Mouse (Mus musculus) liver, embryonic 14.5 days (tissue): Measurements from ENCODE around the gene Suds3. TPM values are rescaled to one million over a fixed set of nuclear protein-coding genes. Genes with fewer than 3 reads are reported as not detected.

Source experiments
- ATAC-seq: fragments of 200-750 bp; cut with Nextera tagmentation; 2 replicates; pipeline ENCODE4 v1.8.0; 2017; ENCODE audit warnings: moderate number of reproducible peaks, mild to moderate bottlenecking, moderate library complexity; ENCODE audit not compliant: insufficient read depth
- DNase-seq, 3 experiments: peaks; one replicate each; pipeline ENCODE4 v3.0.0-alpha.2; 2012 to 2013; ENCODE audit warnings: low read depth in 3 of 3, low spot score in 3 of 3
- H3K27ac ChIP-seq: fragments of 300-500 bp; sonication (generic); 2 replicates; pipeline ENCODE4 v1.5.1; 2014; ENCODE audit warnings: moderate library complexity, mild to moderate bottlenecking, control low read depth, inconsistent platforms
- H3K27me3 ChIP-seq: fragments of 300-500 bp; sonication (generic); 2 replicates; pipeline ENCODE4 v1.6.1; 2014; ENCODE audit warnings: mild to moderate bottlenecking, low read length, moderate library complexity; ENCODE audit not compliant: control insufficient read depth, insufficient read depth
- H3K36me3 ChIP-seq: fragments of 300-500 bp; sonication (generic); replicated peaks from 2 replicates; pipeline ENCODE4 v1.6.1; 2014; ENCODE audit warnings: low read depth; ENCODE audit not compliant: control insufficient read depth, insufficient read depth
- H3K4me1 ChIP-seq, 2 experiments: fragments of 200-500 bp in 1 of 2; fragments of 300-500 bp in 1 of 2; sonication (generic) in 1 of 2; replicated peaks; 2 replicates each; pipeline ENCODE4 v1.6.1; 2012 to 2014; ENCODE audit warnings: antibody characterized with exemption in 1 of 2, inconsistent platforms in 1 of 2, low read length in 1 of 2; ENCODE audit not compliant: control insufficient read depth in 2 of 2, insufficient read depth in 2 of 2
- H3K4me2 ChIP-seq: fragments of 300-500 bp; sonication (generic); 2 replicates; pipeline ENCODE4 v1.6.1; 2014; ENCODE audit warnings: low read depth, mild to moderate bottlenecking, control low read depth, moderate library complexity
- H3K4me3 ChIP-seq, 2 experiments: fragments of 200-500 bp in 1 of 2; fragments of 300-500 bp in 1 of 2; sonication (generic) in 1 of 2; 2 replicates each; pipeline ENCODE4 v1.5.1; 2012 to 2014; ENCODE audit warnings: low read depth in 2 of 2, low read length in 2 of 2, mild to moderate bottlenecking in 2 of 2, control low read depth in 1 of 2, inconsistent platforms in 1 of 2, moderate library complexity in 1 of 2; ENCODE audit not compliant: insufficient read depth in 1 of 2
- H3K9ac ChIP-seq: fragments of 300-500 bp; sonication (generic); replicated peaks from 2 replicates; pipeline ENCODE4 v1.6.1; 2014; ENCODE audit warnings: mild to moderate bottlenecking, control low read depth, moderate library complexity
- H3K9me3 ChIP-seq: fragments of 300-500 bp; sonication (generic); 2 replicates; pipeline ENCODE4 v1.6.1; 2016; ENCODE audit warnings: low read length, mixed read lengths; ENCODE audit not compliant: control insufficient read depth
- CTCF ChIP-seq: IDR thresholded peaks from 2 replicates; pipeline ENCODE4 v1.5.1; 2016; ENCODE audit warnings: antibody characterized with exemption, low read depth, control low read depth
- EP300 ChIP-seq: IDR thresholded peaks from 2 replicates; pipeline ENCODE4 v1.6.1; 2016; ENCODE audit warnings: antibody characterized with exemption, low read depth
- WGBS: fragments of 180-500 bp; shearing (Covaris S2); extraction: QIAGEN DNeasy Blood & Tissue Kit; methylation state at CpG from one replicate; pipeline ENCODE4 v1.1.7; 2014; ENCODE audit not compliant: insufficient replicate concordance; 5-methylcytosine and 5-hydroxymethylcytosine counted together
- polyA plus RNA-seq, 2 experiments: library from polyadenylated mRNA; depleted of rRNA in 1 of 2; stranded (reverse) in 1 of 2; unstranded in 1 of 2; fragments of >200 nt; fragmentation: Nextera tagmentation in 1 of 2; extraction: Ambion mirVana in 1 of 2; gene quantifications; 2 replicates each; pipeline versions ENCODE4 v1.2.1 to v1.2.3; 2012 to 2014

Suds3 gene
- polyA plus RNA-seq (2012; rRNA removed) (16.2 and 22.7 TPM in 2 replicates), polyA plus RNA-seq (2014; fragmentation: Nextera tagmentation; extraction: Ambion mirVana) (19.7 and 19.8 TPM in 2 replicates)

DNA sequence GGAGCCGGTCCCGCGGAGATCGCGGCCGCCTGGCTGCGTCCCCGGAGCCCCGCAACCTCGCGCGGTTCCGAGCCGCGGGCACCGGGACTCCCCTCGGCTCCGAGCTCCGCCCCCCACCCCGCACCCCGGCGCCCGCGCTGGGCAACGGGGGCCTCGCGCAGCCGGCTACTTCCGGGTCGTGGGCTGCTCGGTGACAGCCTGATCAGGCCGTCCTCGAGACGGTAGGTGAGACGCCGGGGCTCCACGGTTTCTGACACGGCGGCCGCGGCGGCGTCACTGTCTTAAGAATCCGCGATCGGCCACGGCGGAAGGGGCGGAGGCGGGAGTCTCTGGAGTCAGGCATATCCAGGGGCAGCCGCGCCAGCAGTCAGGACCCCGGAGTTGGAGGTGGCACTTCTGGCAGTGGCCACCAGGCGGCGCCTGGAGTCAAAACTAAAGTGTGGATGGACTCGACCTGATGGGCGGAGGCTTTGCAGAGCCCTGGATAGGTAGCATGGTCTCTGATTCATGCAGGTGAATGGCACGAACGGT, at the start of gene Suds3:
Gene Suds3 (minus strand): TSS at position 278 of the 531 bp plus-strand sequence.
- Histone ChIP-seq H3K9ac (peak within 1 kb of the TSS; percentile 92), H3K27me3 (no peaks in the 10 kb centered on the region), H3K4me2 (peak within 1 kb of the TSS; percentile 97), H3K36me3 (peaks cover 12% of the 10 kb centered on the region), H3K4me1 (peaks cover 15 to 19% of the 10 kb centered on the region in 2 experiments), H3K27ac (peak within 1 kb of the TSS; percentile 76), H3K4me3 (peak within 1 kb of the TSS; percentile 95 to 99), H3K9me3 (no peaks in the 10 kb centered on the region)
- peak; percentile 58; the same call in 1 of the 2 replicates for TF ChIP-seq EP300
- peak; percentile 98 for TF ChIP-seq CTCF
- WGBS, result 1% methylated on average over 59 of the region's 59 CpGs
- ATAC-seq (peak; percentile 72), DNase-seq (peak; percentile 76 to 84 (median 76))

DNA sequence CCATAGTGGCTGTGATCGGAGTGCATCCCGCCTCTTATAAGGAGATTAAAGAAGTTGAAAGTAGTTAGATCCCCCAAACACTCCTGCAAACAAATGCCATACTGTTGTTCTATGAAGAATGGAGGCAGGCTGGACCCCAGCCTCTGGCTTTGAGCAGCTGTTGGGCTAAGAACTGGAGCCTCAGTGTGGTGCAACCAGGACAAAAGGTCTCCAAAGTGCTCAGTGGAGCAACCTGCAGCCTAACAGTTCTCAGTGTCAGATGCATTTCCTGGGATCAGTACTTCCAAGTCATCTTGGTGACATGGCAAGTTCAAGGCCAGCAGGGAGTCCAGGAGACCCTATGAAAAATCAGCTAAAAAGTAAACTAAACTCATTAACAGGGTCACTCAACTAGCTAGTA, 49.0 kb upstream of the Suds3 start:
- H3K9ac ChIP-seq, result no peak overlapping the region
- no peak for ATAC-seq
- 87% methylated on average over 2 of the region's 2 CpGs for WGBS
- no peak overlapping the region for H3K4me3 ChIP-seq
- H3K9me3 ChIP-seq, result no peaks in the 10 kb centered on the region
- H3K27ac ChIP-seq, result no peak overlapping the region
- H3K36me3 ChIP-seq, result peaks cover 11% of the 10 kb centered on the region
- DNase-seq, result no peak
- no peak overlapping the region for H3K4me2 ChIP-seq
- peaks cover 0 to 7% of the 10 kb centered on the region in 2 experiments; a peak in 1 of 4 replicates for H3K4me1 ChIP-seq
- no peaks in the 10 kb centered on the region for H3K27me3 ChIP-seq
- TF ChIP-seq CTCF (no peak), EP300 (no peak)

DNA sequence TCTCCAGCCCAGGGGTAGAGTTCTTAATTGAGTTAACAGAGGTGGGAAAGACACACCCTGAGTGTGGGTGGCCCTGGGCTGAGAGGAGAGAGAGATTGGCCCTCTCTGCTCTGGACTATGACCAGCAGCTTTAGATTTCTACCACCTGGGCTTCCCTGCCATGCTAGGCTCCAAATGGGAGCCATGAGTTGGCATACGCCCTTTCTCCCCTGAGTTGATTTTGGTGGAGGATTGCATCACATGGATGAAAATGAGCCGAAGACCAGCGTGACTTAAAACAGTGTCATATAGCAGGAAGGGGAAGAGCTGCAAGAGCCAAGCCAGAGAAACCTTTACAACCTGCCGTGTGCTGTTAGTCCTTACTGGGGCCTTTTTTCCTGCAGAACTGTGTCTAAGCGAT, 48.6 kb upstream of the Suds3 start:
- DNase-seq (no peak), ATAC-seq (no peak)
- Histone ChIP-seq H3K36me3 (peaks cover 12% of the 10 kb centered on the region), H3K27me3 (no peaks in the 10 kb centered on the region), H3K4me2 (no peak overlapping the region), H3K4me3 (no peak overlapping the region), H3K27ac (no peak overlapping the region), H3K9ac (no peak overlapping the region), H3K9me3 (no peaks in the 10 kb centered on the region), H3K4me1 (peaks cover 0 to 9% of the 10 kb centered on the region in 2 experiments; a peak in 1 of 4 replicates)
- 70% methylated on average over 5 of the region's 5 CpGs for WGBS
- no peak for TF ChIP-seq CTCF
- no peak for TF ChIP-seq EP300

DNA sequence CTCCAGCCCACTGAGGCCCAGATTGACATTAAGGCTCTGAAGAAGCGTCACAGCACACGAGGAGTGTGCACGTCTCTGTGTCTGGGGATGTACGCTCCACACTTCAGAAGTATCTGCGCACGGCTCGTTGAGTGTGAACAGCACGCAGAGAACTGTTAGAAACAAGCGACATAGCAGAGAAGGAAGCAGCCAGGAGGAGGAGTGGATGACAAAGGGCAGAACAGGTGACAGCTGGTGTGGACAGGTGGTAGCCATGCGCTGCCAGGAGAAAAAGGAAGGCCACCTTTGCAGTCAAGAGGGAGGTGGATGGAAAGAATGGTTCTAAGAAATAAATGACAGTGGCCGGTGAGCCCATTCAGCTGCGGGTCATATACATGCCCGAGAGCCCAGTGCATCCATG, 47.9 kb upstream of the Suds3 start:
- Histone ChIP-seq H3K27me3 (no peaks in the 10 kb centered on the region), H3K36me3 (peaks cover 12% of the 10 kb centered on the region), H3K4me1 (peaks cover 0 to 13% of the 10 kb centered on the region in 2 experiments; a peak in 1 of 4 replicates), H3K9me3 (no peaks in the 10 kb centered on the region), H3K27ac (no peak overlapping the region), H3K9ac (no peak overlapping the region), H3K4me2 (no peak overlapping the region), H3K4me3 (no peak overlapping the region)
- ATAC-seq (no peak), DNase-seq (no peak)
- 92% methylated on average over 13 of the region's 13 CpGs for WGBS
- TF ChIP-seq EP300 (no peak), CTCF (no peak)

DNA sequence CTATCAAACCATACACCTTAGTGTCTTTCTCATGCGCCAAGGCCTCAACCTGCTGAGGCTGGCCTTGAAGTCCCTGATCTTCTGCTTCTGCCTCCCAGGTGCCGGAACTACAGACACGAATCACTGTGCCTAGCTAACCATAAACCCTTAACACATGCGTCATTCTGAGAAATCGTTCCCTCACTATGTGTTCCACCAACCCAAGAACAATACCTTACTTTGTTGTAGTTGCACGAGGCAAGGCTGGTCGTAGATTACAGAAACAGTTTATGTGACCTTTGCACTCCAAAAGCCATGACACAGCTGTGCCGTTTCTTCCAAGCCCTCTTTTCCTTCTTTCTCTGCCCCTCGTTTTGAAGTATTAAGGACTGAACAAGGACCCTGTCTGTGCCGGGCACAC, 44.6 kb upstream of the Suds3 start:
- Histone ChIP-seq H3K27me3 (no peaks in the 10 kb centered on the region), H3K4me1 (peaks cover 0 to 15% of the 10 kb centered on the region in 2 experiments; a peak in 2 of 4 replicates), H3K9me3 (no peaks in the 10 kb centered on the region), H3K27ac (no peak overlapping the region), H3K4me2 (no peak overlapping the region), H3K36me3 (peaks cover 19% of the 10 kb centered on the region), H3K9ac (no peak overlapping the region), H3K4me3 (no peak overlapping the region)
- WGBS, result 75% methylated on average over 10 of the region's 10 CpGs
- TF ChIP-seq EP300 (no peak), CTCF (no peak)
- ATAC-seq (no peak), DNase-seq (no peak)
